Mouse (Mus musculus) kidney, adult 2 months (tissue): ENCODE measurements around the gene Amdhd2. TPM values are rescaled to one million over a fixed set of nuclear protein-coding genes. Genes with fewer than 3 reads are reported as not detected.

Experiments
- DNase-seq: peaks from one replicate; pipeline ENCODE4 v3.0.0; 2021
- H3K27ac ChIP-seq: fragments of 200-500 bp; 2 replicates; pipeline ENCODE4 v1.5.1; 2012; ENCODE audit warnings: low read depth, low read length, control low read depth, inconsistent platforms; ENCODE audit not compliant: insufficient read depth
- H3K27me3 ChIP-seq: fragments of 200-500 bp; replicated peaks from 2 replicates; pipeline ENCODE4 v1.6.1; 2012; ENCODE audit warnings: mild to moderate bottlenecking, moderate library complexity, low read length, inconsistent platforms; ENCODE audit not compliant: control insufficient read depth, insufficient read depth
- H3K36me3 ChIP-seq: fragments of 200-500 bp; 2 replicates; pipeline ENCODE4 v1.6.1; 2012; ENCODE audit warnings: mild to moderate bottlenecking, moderate library complexity, low read length, inconsistent platforms; ENCODE audit not compliant: control insufficient read depth, insufficient read depth
- H3K4me1 ChIP-seq: fragments of 200-500 bp; 2 replicates; pipeline ENCODE4 v1.6.1; 2011; ENCODE audit warnings: low read length; ENCODE audit not compliant: control insufficient read depth, insufficient read depth
- H3K4me3 ChIP-seq: fragments of 200-500 bp; 2 replicates; pipeline ENCODE4 v1.5.1; 2011; ENCODE audit warnings: mild to moderate bottlenecking, low read depth, low read length, control low read depth; ENCODE audit not compliant: insufficient read depth
- CTCF ChIP-seq: fragments of 200-500 bp; conservative IDR thresholded peaks from 2 replicates; pipeline ENCODE4 v1.5.1; 2011; ENCODE audit warnings: low read depth, mild to moderate bottlenecking, control low read depth, low read length, moderate library complexity, mixed read lengths; ENCODE audit not compliant: insufficient read depth, insufficient read length
- POLR2A ChIP-seq: fragments of 200-500 bp; IDR thresholded peaks from one replicate; pipeline ENCODE4 v1.6.1; 2011; ENCODE audit warnings: low read depth, low read length, control low read depth
- WGBS: fragments of 180-500 bp; shearing (Covaris S2); methylation state at CpG from one replicate; pipeline ENCODE4 v1.1.7; 2018; 5-methylcytosine and 5-hydroxymethylcytosine counted together
- polyA plus RNA-seq: library from polyadenylated mRNA; depleted of rRNA; stranded (reverse); fragments of >200 nt; gene quantifications from 2 replicates; pipeline ENCODE4 v1.2.3, GENCODE M21; 2012

Gene Amdhd2
- polyA plus RNA-seq, 1 experiment = 124 TPM

DNA sequence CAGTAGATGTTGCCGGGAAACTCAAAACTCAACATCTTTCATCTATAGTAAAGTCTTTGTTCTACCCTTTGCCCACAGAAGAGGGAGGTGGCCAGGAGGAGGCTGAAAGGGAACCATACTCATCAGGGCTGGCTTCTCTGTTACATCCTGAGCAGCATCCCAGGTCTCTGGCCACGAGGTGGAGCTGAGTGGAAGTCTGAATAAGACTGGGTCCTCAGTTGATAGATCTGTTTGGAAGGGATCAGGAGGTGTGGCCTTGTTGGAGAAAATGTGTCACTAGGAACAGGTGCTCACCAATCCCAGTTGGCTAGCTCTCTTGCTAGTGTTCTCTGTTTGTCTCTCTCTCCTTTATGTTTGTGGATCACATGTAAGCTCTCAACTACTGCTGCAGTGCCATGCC is 31.8 kb upstream of the Amdhd2 start:
- no peak overlapping the region for H3K4me3 ChIP-seq
- 60% methylated on average over 2 of the region's 2 CpGs for WGBS
- TF ChIP-seq POLR2A = no peak
- no peak; the same call in 1 of the 2 replicates for TF ChIP-seq CTCF

DNA sequence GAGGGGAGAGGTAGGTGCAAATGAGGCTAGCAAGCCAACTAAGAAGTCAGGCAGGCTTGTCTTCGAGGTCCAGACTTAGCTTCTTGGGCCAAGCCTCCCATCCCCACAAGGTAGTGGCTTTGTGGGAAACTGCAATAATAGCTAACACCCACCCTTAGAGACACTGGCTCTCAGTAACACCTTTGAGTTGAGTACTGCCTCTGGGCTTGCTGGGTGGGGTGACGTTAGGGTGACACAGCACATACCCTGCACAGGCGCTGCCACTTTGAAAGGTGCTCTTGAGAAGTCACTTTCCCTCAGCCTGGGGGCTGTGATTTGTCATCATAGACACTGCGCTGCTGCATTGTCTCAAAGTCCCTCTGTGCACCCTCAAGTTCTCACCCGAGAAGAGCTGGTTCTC is 30.2 kb upstream of the Amdhd2 start:
- no peak for TF ChIP-seq POLR2A
- no peak for TF ChIP-seq CTCF
- no peak overlapping the region for H3K4me3 ChIP-seq
- H3K27me3 ChIP-seq = no peaks in the 10 kb centered on the region
- 94% methylated on average over 5 of the region's 5 CpGs for WGBS
- no peak for DNase-seq
- no peak overlapping the region for H3K27ac ChIP-seq
- no peaks in the 10 kb centered on the region for H3K36me3 ChIP-seq
- no peaks in the 10 kb centered on the region for H3K4me1 ChIP-seq

More for the DNA sequence above, 31.8 kb upstream of the Amdhd2 start:
- Histone ChIP-seq H3K4me1 (no peaks in the 10 kb centered on the region), H3K36me3 (no peaks in the 10 kb centered on the region), H3K27ac (no peak overlapping the region), H3K27me3 (no peaks in the 10 kb centered on the region)
- DNase-seq = no peak

DNA sequence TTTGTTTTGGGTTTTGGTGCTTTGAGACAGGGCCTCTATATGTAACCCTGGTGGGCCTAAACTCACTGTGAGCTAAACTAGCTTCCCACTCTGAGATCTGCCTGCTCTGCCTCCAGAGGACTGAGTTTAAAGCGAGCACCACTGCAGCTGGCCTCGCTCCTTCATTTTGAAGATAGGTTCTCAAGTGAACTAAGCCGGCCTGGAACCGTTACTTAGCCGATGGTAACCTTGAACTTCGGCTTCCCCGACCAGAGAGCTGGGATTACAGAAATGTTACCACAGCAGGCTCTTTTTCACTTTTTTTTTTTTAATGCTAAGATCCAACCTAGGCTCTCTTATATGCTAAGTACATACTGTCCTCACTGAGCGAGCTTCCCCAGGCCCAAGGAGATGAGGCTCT is 29.7 kb upstream of the Amdhd2 start:
- Histone ChIP-seq H3K36me3 (no peaks in the 10 kb centered on the region), H3K4me1 (no peaks in the 10 kb centered on the region), H3K4me3 (no peak overlapping the region), H3K27me3 (no peaks in the 10 kb centered on the region), H3K27ac (no peak overlapping the region)
- no peak for DNase-seq
- WGBS = 91% methylated on average over 8 of the region's 8 CpGs
- TF ChIP-seq POLR2A = no peak
- TF ChIP-seq CTCF = no peak

DNA sequence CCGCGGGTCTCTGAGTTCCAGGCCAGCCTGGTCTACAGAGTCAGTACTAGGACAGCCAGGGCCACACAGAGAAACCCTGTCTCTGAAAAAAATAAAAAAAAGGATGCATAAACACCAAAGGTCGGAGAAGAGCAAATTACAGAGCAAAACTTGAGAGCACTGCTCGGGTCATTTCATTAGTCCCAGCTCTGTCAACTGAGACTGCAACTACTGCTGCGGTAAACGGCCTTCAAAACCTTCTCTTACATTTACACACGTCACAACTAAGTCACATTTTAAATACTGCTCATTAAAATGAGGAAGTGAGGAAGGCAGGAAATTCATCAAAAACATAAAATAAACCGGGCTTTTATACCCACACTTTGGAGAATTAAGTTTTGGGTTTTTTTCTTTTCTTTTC is 29.3 kb upstream of the Amdhd2 start:
- TF ChIP-seq CTCF (no peak), POLR2A (no peak)
- H3K4me1 ChIP-seq = no peaks in the 10 kb centered on the region
- no peaks in the 10 kb centered on the region for H3K27me3 ChIP-seq
- H3K4me3 ChIP-seq = no peak overlapping the region
- WGBS = 63% methylated on average over 8 of the region's 8 CpGs
- DNase-seq = no peak
- no peaks in the 10 kb centered on the region for H3K36me3 ChIP-seq
- H3K27ac ChIP-seq = no peak overlapping the region

DNA sequence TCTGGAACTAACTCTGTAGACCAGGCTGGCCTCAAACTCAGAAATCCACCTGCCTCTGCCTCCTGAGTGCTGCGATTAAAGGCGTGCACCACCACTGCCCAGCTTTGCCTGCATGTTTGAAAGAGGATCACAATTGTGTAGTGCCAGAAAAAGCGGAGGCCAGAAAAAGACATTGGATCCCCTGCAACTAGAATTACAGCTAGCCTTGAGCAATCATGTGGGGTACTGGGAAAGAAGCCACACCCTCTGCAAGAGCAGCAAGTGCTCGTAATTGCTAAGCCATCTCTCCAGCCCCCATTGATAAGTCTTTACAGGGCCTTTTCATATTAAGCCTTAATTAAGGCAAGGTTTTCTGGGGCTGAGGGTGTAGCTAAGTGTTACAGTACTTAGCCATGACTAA is 27.9 kb upstream of the Amdhd2 start:
- Histone ChIP-seq H3K36me3 (no peaks in the 10 kb centered on the region), H3K27ac (no peak overlapping the region), H3K4me3 (no peak overlapping the region), H3K27me3 (no peaks in the 10 kb centered on the region), H3K4me1 (no peaks in the 10 kb centered on the region)
- WGBS = 89% methylated on average over 4 of the region's 4 CpGs
- DNase-seq = no peak
- TF ChIP-seq CTCF (no peak), POLR2A (no peak)

DNA sequence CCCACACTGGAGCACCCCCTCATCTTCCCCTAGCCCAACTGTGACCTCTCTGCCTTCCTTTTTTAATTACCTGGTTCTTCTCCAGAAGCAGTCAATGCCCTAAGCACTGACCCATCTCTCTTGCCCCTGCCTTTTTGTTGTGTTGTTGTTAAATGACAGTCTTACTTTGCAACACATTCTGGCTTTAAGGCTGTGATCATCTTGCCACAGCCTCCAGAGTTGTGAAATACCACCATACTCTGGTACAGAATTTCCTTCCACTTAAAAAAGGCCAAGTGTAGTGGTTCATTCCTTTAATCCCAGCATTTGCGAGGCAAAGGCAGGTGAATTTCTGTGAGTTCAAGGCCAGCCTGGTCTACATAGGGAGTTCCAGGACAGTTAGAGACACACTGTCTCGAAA is 27.4 kb upstream of the Amdhd2 start:
- WGBS = 91% methylated on average over 2 of the region's 2 CpGs
- no peaks in the 10 kb centered on the region for H3K27me3 ChIP-seq
- H3K36me3 ChIP-seq = no peaks in the 10 kb centered on the region
- no peak overlapping the region for H3K4me3 ChIP-seq
- TF ChIP-seq CTCF = no peak
- TF ChIP-seq POLR2A = no peak
- no peak overlapping the region for H3K27ac ChIP-seq
- no peaks in the 10 kb centered on the region for H3K4me1 ChIP-seq
- DNase-seq = no peak

DNA sequence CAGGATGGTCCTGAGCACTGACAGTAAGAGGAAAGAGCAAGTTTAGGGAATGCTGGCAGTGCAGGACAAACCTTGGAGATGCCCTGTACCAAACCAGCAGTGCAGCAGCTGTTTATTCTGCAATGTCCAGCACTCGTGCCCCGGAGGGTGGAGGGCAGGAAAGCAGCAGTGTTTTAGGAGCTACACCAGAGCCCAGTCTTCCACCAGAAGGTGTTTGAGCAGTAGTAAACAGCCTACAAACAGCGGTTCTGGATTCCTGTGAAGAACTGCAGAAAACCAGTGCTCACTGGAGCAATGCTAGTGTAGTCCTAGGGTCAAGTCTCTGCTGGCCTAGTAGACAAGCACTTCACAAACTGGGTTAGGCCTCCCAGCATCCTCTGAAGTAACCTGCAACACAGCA is 10.7 kb upstream of the Amdhd2 start:
- H3K27ac ChIP-seq = no peak overlapping the region
- 70% methylated on average over 3 of the region's 3 CpGs for WGBS
- no peaks in the 10 kb centered on the region for H3K36me3 ChIP-seq
- no peaks in the 10 kb centered on the region for H3K27me3 ChIP-seq
- H3K4me3 ChIP-seq = no peak overlapping the region
- TF ChIP-seq POLR2A (no peak), CTCF (no peak)
- no peak for DNase-seq
- peaks cover 6% of the 10 kb centered on the region for H3K4me1 ChIP-seq

DNA sequence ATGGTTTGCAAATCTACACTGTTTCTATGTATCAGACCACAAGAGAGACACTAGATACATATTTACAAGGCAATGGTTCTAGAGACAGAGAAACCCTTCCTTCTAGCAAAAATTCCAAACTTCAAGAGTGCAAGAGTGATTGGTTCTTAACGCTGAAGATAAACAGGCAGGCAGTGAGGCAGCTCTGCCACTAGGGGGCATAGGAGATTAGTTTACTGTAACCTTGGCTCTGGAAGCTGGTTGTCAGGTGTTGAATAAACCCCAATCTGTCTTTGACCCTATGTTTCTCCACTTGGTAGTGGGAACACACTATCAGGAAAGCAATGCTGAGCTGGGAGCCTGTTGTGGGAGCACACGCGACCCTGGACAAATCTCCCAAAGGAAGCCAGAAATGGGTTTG is 9.9 kb upstream of the Amdhd2 start:
- 2% methylated on average over 3 of the region's 3 CpGs for WGBS
- Histone ChIP-seq H3K27me3 (no peaks in the 10 kb centered on the region), H3K27ac (no peak overlapping the region), H3K36me3 (no peaks in the 10 kb centered on the region), H3K4me1 (peaks cover 6% of the 10 kb centered on the region), H3K4me3 (no peak overlapping the region)
- no peak for TF ChIP-seq POLR2A
- peak; percentile 92 for TF ChIP-seq CTCF
- peak; percentile 78 for DNase-seq
